Mouse (Mus musculus): ENCODE data around the gene Tnrc6c. TPM values are rescaled to one million over a fixed set of nuclear protein-coding genes. Genes with fewer than 3 reads are reported as not detected.

The Tnrc6c gene
- polyA plus RNA-seq (2015; fragmentation: Nextera tagmentation; extraction: Ambion mirVana): 18.9 and 21.4 TPM in 2 replicates

DNA sequence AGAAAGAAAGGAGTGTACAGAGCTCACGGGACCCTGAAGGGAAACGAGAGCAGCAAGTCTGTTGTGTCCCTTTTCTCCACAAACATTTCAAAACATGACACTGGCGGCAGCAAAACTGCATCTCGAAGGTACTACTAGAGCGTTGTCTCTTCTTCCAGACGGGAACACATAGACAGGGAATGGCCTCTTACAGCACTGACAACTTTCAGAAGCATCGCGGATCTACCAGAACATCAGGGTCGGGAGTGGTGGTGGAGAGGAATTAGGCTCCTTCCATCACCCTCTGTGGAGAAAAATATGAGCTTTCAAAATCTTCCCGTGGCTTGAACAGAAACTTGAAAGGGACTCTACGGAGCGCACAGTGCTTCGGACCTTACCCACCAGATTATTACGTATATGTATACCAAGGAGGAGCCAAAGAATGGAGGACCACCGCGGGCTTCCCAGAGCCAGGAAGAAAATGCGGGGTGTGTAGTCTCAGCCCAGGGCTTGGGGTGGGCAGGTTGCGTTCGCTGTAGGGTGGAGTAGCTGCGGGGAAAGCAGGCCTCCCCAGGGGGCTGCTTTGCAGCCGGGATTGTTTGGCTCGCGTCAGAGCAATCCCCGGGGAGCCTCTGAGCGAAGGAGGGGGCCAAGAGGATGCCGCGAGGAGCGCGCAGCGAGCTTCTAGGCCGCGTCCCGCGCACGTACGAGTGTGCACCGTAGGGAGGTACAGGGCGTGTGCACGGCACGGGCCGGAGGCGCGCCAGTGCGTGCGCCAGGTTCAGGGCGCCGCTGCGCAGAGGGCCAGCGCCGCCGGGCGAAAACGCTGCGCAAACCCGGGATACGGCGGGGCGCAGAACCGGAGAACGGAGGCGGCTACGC, at the start of gene Tnrc6c:
TSS of gene Tnrc6c (plus strand) at position 799 of the 861 bp plus-strand sequence.
- Histone ChIP-seq H3K9ac (ENCODE audit: low read depth, low read length) (peak within 1 kb of the TSS; percentile 97), H3K36me3 (ENCODE audit: control insufficient read depth, insufficient read depth, low read length) (no peaks in the 10 kb centered on the region), H3K27me3 (replicated peaks; ENCODE audit: control insufficient read depth, insufficient read depth, low read length) (no peaks in the 10 kb centered on the region; the same call in 1 of the 2 replicates), H3K4me2 (ENCODE audit: low read length) (peak within 1 kb of the TSS; percentile 92), H3K27ac (ENCODE audit: low read depth, low read length) (peak within 1 kb of the TSS; percentile 99), H3K4me1 (ENCODE audit: control insufficient read depth, insufficient read depth, low read depth, low read length) (peaks cover 24% of the 10 kb centered on the region), H3K9me3 (ENCODE audit: control insufficient read depth, low read length) (no peaks in the 10 kb centered on the region), H3K4me3 (ENCODE audit: low read length) (peak within 1 kb of the TSS; percentile 92)
- peak; percentile 93 for ATAC-seq
- under 1% methylated on average over 62 of the region's 62 CpGs for WGBS

DNA sequence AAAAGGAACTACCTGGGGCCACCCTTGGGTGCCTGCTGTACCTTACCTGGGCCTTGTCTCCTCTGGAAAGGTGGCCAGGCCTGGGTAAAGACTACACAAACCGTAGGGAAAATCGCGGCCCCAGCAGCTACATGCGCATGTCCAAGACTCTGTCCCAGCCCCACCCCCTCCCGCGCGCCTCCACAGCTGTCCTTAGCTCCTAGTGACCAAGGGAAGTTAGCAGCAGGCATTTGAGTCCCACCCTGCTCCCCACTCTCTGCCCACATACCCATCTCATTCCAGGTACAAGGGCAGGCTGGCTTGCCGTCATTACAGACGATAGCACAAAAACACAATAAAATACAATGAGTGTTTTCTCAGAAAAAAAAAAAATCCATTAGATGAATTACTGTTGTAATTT, 48.0 kb upstream of the Tnrc6c start:
- no peak overlapping the region for H3K4me3 ChIP-seq (ENCODE audit: low read length)
- H3K9me3 ChIP-seq (ENCODE audit: control insufficient read depth, low read length): no peaks in the 10 kb centered on the region
- peaks cover 15% of the 10 kb centered on the region for H3K4me1 ChIP-seq (ENCODE audit: control insufficient read depth, insufficient read depth, low read depth, low read length)
- H3K27me3 ChIP-seq (replicated peaks; ENCODE audit: control insufficient read depth, insufficient read depth, low read length): no peaks in the 10 kb centered on the region
- no peaks in the 10 kb centered on the region for H3K36me3 ChIP-seq (ENCODE audit: control insufficient read depth, insufficient read depth, low read length)
- H3K9ac ChIP-seq (ENCODE audit: low read depth, low read length): no peak overlapping the region
- WGBS: 35% methylated on average over 9 of the region's 9 CpGs
- ATAC-seq: no peak
- peak overlapping the region; percentile 27; the same call in 1 of the 2 replicates for H3K4me2 ChIP-seq (ENCODE audit: low read length)
- no peak overlapping the region for H3K27ac ChIP-seq (ENCODE audit: low read depth, low read length)

- 0 out of 2 replicates have a peak, but pooled peaks have one; percentile 41 for ATAC-seq
- Histone ChIP-seq H3K27me3 (replicated peaks; ENCODE audit: control insufficient read depth, insufficient read depth, low read length) (no peaks in the 10 kb centered on the region), H3K4me1 (ENCODE audit: control insufficient read depth, insufficient read depth, low read depth, low read length) (peaks cover 15% of the 10 kb centered on the region), H3K9ac (ENCODE audit: low read depth, low read length) (no peak overlapping the region), H3K9me3 (ENCODE audit: control insufficient read depth, low read length) (no peaks in the 10 kb centered on the region), H3K27ac (ENCODE audit: low read depth, low read length) (no peak overlapping the region), H3K4me2 (ENCODE audit: low read length) (peak overlapping the region; percentile 14; the same call in 1 of the 2 replicates), H3K36me3 (ENCODE audit: control insufficient read depth, insufficient read depth, low read length) (no peaks in the 10 kb centered on the region), H3K4me3 (ENCODE audit: low read length) (no peak overlapping the region)
- 9% methylated on average over 13 of the region's 13 CpGs for WGBS
Measured at GRCm38 (mm10) chr11:117606605-117607203, 47.4 kb upstream of the Tnrc6c start.

DNA sequence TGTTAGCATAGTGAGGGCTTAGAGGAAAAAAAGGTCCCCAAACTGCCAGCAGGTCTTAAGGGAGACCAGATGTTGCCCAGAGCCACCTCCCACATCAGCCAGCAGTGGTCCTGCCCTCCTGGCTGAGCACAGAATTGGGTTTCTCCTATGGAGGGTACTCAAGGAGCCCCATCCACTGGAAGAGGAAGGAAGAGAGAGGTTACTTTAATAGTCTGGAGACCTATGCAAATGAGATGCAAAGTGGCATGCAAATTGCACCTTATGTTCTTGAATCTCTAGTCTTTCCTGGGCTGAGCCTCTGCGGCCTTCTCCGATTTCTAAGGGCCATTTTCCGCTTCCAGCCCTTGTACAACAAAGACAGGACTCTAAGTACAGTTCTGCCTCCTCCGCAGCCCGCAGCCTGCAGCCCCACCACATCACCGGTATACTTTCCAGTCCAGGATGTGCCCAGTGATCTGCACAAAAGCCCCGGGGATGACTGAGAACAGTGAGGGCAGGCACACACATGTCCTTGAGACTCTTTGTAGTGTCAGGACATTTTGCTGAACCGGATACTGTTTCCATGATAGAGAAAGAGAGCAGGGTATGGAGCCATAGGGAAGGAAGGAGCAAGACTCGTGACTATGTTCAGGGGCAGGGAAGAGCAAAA, 45.8 kb upstream of the Tnrc6c start:
- Histone ChIP-seq H3K4me1 (ENCODE audit: control insufficient read depth, insufficient read depth, low read depth, low read length) (peaks cover 15% of the 10 kb centered on the region), H3K27me3 (replicated peaks; ENCODE audit: control insufficient read depth, insufficient read depth, low read length) (0 out of 2 replicates have a peak, but pooled peaks cover 2% of the 10 kb centered on the region), H3K4me3 (ENCODE audit: low read length) (no peak overlapping the region), H3K9ac (ENCODE audit: low read depth, low read length) (no peak overlapping the region), H3K4me2 (ENCODE audit: low read length) (no peak overlapping the region), H3K27ac (ENCODE audit: low read depth, low read length) (no peak overlapping the region), H3K36me3 (ENCODE audit: control insufficient read depth, insufficient read depth, low read length) (no peaks in the 10 kb centered on the region), H3K9me3 (ENCODE audit: control insufficient read depth, low read length) (no peaks in the 10 kb centered on the region)
- WGBS: 42% methylated on average over 9 of the region's 9 CpGs
- no peak for ATAC-seq

DNA sequence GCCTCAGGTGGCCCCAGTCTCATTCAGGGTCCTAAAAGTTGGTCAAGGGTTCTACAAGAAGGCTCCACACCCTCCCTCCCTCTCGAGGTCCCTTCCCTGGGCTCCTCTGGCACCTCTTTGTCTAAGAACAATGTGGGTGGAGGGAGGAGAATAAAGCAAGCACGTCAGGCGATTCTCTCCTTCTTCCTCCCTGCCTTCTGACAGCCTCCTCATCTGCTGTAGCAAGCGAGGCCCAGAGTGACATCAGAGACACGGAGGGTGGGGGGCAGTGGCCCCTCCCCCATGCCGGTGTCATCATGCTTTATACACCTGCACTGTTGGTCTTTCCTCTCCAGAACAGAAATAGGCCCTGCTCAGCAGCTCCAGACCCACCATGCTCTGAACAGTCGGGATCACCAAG, 45.1 kb upstream of the Tnrc6c start:
- Histone ChIP-seq H3K4me3 (ENCODE audit: low read length) (no peak overlapping the region), H3K9ac (ENCODE audit: low read depth, low read length) (no peak overlapping the region), H3K4me1 (ENCODE audit: control insufficient read depth, insufficient read depth, low read depth, low read length) (peaks cover 15% of the 10 kb centered on the region), H3K9me3 (ENCODE audit: control insufficient read depth, low read length) (no peaks in the 10 kb centered on the region), H3K36me3 (ENCODE audit: control insufficient read depth, insufficient read depth, low read length) (no peaks in the 10 kb centered on the region), H3K27me3 (replicated peaks; ENCODE audit: control insufficient read depth, insufficient read depth, low read length) (0 out of 2 replicates have a peak, but pooled peaks cover 2% of the 10 kb centered on the region), H3K27ac (ENCODE audit: low read depth, low read length) (no peak overlapping the region), H3K4me2 (ENCODE audit: low read length) (no peak overlapping the region)
- no peak for ATAC-seq
- WGBS: 32% methylated on average over 7 of the region's 7 CpGs

- no peak overlapping the region for H3K27ac ChIP-seq (ENCODE audit: low read depth, low read length)
- no peak overlapping the region for H3K9ac ChIP-seq (ENCODE audit: low read depth, low read length)
- H3K4me1 ChIP-seq (ENCODE audit: control insufficient read depth, insufficient read depth, low read depth, low read length): peaks cover 15% of the 10 kb centered on the region
- no peak overlapping the region for H3K4me2 ChIP-seq (ENCODE audit: low read length)
- no peaks in the 10 kb centered on the region for H3K9me3 ChIP-seq (ENCODE audit: control insufficient read depth, low read length)
- ATAC-seq: no peak
- H3K36me3 ChIP-seq (ENCODE audit: control insufficient read depth, insufficient read depth, low read length): no peaks in the 10 kb centered on the region
- H3K27me3 ChIP-seq (replicated peaks; ENCODE audit: control insufficient read depth, insufficient read depth, low read length): 0 out of 2 replicates have a peak, but pooled peaks cover 2% of the 10 kb centered on the region
- H3K4me3 ChIP-seq (ENCODE audit: low read length): no peak overlapping the region
Measured at GRCm38 (mm10) chr11:117610589-117610988, 43.5 kb upstream of the Tnrc6c start.

GRCm38 (mm10) chr11:117611068-117611467, 43.0 kb upstream of the Tnrc6c start:
- peaks cover 12% of the 10 kb centered on the region for H3K4me1 ChIP-seq (ENCODE audit: control insufficient read depth, insufficient read depth, low read depth, low read length)

DNA sequence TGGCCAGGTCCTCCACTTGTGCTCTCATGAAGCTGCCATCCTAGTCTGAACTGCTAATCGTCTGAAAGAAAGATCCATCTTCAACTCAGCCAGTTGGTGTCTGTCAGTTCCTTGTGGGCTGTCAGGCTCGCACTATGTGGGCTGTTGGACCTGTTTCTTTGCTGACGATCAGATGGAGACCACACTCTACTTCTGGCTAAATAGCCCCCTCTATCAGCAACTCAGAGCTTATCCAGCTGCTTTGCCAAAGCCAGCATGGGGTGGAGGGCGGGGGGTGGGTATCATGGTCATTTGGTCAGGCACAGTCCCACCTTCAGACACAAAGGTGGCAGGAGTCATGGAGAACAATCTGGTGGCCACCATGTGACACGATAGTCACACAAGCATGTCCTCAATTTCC, 42.2 kb upstream of the Tnrc6c start:
- Histone ChIP-seq H3K4me2 (ENCODE audit: low read length) (no peak overlapping the region), H3K27me3 (replicated peaks; ENCODE audit: control insufficient read depth, insufficient read depth, low read length) (0 out of 2 replicates have a peak, but pooled peaks cover 2% of the 10 kb centered on the region), H3K4me3 (ENCODE audit: low read length) (no peak overlapping the region), H3K36me3 (ENCODE audit: control insufficient read depth, insufficient read depth, low read length) (no peaks in the 10 kb centered on the region), H3K9ac (ENCODE audit: low read depth, low read length) (no peak overlapping the region), H3K9me3 (ENCODE audit: control insufficient read depth, low read length) (no peaks in the 10 kb centered on the region), H3K4me1 (ENCODE audit: control insufficient read depth, insufficient read depth, low read depth, low read length) (peaks cover 6% of the 10 kb centered on the region), H3K27ac (ENCODE audit: low read depth, low read length) (no peak overlapping the region)
- ATAC-seq: no peak
- 53% methylated on average over 5 of the region's 5 CpGs for WGBS

More at GRCm38 (mm10) chr11:117611068-117611467, 43.0 kb upstream of the Tnrc6c start:
- Histone ChIP-seq H3K9ac (ENCODE audit: low read depth, low read length) (no peak overlapping the region), H3K4me2 (ENCODE audit: low read length) (peak overlapping the region; percentile 35), H3K9me3 (ENCODE audit: control insufficient read depth, low read length) (no peaks in the 10 kb centered on the region), H3K27ac (ENCODE audit: low read depth, low read length) (no peak overlapping the region), H3K27me3 (replicated peaks; ENCODE audit: control insufficient read depth, insufficient read depth, low read length) (0 out of 2 replicates have a peak, but pooled peaks cover 2% of the 10 kb centered on the region), H3K36me3 (ENCODE audit: control insufficient read depth, insufficient read depth, low read length) (no peaks in the 10 kb centered on the region), H3K4me3 (ENCODE audit: low read length) (no peak overlapping the region)
- 15% methylated on average over 13 of the region's 13 CpGs for WGBS
- ATAC-seq: no peak

- Histone ChIP-seq H3K4me2 (ENCODE audit: low read length) (no peak overlapping the region), H3K4me3 (ENCODE audit: low read length) (no peak overlapping the region), H3K27me3 (replicated peaks; ENCODE audit: control insufficient read depth, insufficient read depth, low read length) (0 out of 2 replicates have a peak, but pooled peaks cover 2% of the 10 kb centered on the region), H3K36me3 (ENCODE audit: control insufficient read depth, insufficient read depth, low read length) (no peaks in the 10 kb centered on the region), H3K9me3 (ENCODE audit: control insufficient read depth, low read length) (no peaks in the 10 kb centered on the region), H3K27ac (ENCODE audit: low read depth, low read length) (no peak overlapping the region), H3K4me1 (ENCODE audit: control insufficient read depth, insufficient read depth, low read depth, low read length) (peaks cover 15% of the 10 kb centered on the region), H3K9ac (ENCODE audit: low read depth, low read length) (no peak overlapping the region)
- WGBS: 60% methylated on average over 7 of the region's 7 CpGs
- ATAC-seq: no peak
Measured at GRCm38 (mm10) chr11:117612885-117613284, 41.2 kb upstream of the Tnrc6c start.
